Mouse (Mus musculus): ENCODE data around the gene Mid1.

Gene Mid1

DNA sequence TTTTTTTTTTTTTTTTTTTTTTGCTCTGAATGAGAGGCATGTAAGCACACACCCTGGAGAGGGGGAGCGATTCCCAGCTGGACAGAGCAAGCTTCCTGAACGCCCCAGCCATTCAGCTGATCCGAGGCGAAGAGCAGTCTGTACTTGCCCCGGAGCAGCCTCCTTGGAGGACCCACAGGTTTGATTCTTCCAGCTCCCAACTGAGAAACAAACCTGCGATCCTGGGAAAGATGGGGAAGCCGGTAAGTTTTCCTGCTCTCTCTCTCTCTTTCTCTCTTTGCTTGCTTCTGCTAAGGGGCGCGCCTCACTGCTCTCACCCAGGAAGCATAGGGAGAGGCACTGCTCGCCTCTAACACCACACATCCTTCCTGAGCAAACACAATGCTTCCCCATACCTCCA, at the start of gene Mid1:
Gene Mid1 (plus strand): TSS at position 69 of the 400 bp plus-strand sequence.
- no peak for DNase-seq (ENCODE audit: low spot score)

DNA sequence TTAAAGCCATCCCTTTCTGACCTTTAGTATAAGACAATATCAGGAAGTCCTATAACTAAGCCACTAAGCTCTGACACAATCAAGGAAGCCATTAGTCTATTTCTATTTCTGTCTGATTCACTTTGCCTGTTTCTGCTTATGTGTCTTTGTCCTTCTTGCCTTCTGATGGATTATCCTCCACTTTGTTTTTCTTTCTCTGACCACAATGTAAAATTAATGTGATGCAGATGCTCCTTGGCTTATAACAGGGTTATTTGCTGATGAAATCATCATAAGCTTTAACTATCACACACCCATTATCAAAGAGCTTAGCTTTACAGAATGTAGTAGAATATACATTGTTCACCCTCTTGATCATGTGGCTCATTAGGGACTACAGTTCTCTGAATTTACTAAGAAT, 11.9 kb upstream of the Mid1 start:
- DNase-seq (ENCODE audit: low spot score): no peak

DNA sequence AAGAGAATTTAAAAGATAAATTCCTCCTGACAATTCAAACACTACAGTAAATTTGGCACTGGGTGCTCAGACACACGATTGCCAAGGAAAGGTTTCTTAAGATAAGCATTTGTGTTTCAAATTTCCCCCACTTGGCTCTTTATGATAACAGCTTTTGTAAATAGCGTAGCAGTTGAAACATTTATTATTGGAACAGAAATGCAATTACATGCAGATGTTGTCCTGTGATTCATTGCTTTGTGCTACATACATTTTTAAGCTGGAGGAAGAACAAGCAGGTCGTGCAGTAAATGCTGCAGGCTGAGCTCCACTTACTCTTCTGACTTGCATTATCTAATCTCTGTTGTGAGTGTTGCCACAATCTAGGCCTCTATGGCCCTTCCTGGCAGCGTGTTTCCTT, 8.7 kb upstream of the Mid1 start:
- DNase-seq (ENCODE audit: low spot score): no peak

DNA sequence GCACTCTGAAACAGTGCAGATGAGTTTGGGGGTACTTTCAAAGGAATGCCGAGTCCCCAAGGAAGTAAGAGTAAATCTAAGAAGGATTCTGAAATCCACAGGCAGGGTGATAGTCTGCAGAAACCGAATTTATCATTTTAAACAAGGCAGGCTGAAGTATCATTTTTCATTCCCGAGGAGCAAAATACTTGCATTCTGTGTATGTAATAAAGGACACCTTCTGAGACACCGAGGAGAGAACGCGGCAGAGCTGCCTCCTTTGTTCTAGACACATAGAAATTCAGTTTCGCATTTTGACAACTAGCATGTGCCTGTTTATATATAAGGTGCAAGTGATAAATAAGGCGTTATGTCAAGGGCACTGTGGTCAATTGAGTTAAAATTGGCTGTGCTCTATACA, 732 bp downstream of the Mid1 start:
- no peak for DNase-seq (ENCODE audit: low spot score)

DNA sequence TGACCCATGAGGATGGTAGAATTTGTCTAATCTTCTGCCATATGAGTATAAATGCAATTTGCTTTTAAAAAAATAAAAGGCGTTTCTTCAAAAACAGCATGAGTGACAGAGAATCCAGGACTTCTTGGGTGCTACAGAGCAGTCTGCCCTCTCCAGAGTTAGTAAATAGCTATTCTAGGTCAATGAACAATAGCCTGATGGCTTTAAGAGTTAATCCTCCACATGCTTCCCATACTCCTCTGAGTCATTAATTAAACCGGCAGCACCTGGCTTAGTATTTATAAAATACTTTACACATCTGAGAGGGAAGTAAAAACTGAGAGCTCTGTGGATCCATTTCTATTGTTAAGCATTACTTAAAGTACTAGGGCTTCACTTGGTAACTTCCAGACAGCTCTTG, 6.2 kb downstream of the Mid1 start:
- no peak for DNase-seq (ENCODE audit: low spot score)

DNA sequence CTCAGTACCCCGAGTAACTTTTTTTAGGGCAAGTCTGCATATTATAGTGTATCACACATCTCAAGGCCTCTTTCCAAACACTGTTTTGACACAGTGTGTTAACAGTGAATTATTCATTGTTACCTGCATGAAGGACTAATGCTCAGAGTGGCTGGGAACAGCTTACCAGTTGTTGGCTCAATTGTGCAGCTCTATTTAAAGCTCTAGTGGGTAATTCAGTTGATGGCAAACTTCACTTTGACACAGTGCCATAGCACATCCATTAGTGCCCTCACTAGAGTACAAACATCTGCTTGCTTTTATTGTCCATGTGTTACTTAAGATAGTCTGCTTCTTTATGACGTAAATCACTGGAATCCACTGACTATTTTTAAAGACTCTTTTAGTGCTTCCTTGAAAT, 6.7 kb downstream of the Mid1 start:
- no peak for DNase-seq (ENCODE audit: low spot score)

DNA sequence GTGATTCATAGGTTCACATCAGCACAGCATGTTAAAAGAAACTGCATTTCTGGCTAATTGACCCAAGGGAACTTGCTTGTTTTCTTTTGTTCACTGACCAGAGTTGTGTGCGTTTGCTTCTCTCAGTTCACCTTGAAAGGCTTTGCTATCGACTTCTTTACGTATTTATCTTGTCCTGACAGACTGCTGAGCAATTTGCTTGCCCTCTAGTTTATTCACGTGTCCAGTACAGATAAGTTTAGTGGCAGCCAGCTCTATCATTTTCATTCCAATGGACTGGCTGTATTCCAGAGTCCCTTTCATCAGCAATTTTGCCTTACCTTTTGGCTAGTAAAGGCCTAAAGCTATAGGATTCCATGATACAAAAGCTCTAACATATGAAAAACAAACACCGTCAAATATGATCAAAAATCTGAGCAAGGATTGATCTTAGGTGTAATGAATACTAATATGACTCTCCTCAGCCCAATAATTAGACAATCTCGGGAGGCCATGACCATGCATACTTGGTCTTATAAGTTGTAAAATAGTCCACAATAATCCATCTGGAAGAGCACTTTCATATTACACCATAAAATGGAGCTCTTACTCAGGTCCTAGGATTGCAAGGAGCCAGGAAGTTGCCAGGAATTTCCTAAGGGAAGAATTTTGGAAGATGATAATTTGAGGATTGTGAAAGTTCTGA, 7.4 kb downstream of the Mid1 start:
- no peak for DNase-seq (ENCODE audit: low spot score)

DNA sequence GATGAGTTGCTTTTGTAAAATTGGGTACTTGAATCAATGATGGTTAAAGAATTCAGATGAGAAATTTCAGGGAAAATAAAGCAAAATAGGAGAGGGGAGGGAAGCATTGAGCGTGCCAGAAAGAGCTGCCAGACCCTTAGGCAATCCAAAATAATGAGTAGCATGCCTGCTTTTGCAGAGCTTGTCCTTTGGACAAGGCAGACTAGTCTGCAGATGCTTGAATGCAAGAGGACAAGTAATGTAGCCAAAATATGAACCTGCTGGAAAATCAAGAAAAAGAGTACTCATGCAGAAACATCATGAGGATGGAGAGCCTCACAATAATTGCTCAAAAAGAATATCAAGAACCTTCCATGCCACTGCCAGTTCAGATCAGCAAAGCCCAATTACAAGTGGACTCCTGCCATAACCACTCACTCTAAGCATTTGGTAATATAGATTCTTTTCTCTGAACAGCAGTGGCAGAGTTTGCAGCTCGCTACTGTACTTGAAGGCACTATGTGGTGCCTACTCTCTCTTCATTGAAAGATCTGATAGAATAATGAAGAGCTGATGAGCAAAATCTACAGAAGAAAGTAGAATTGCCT, 19.1 kb downstream of the Mid1 start:
- DNase-seq (ENCODE audit: low spot score): no peak

DNA sequence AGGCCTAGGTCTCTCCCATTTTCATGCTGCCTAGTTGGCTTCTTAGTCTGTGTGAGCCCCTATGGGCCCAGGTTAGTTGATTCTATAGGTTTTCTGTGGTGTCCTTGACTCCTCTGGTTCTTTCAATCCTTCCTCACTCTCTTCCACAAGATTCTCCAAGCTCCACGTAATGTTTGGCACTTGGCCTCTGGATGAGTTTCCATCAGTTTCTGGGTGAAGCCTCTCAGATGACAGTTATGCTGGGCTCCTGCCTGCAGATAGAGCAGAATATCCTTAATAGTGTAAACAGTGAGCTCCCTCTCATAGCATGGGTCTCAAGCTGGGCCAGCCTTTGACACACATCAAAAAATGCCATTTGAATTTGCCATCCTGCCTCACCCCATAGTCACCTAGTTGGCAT, 38.5 kb downstream of the Mid1 start:
- no peak for DNase-seq (ENCODE audit: low spot score)

DNA sequence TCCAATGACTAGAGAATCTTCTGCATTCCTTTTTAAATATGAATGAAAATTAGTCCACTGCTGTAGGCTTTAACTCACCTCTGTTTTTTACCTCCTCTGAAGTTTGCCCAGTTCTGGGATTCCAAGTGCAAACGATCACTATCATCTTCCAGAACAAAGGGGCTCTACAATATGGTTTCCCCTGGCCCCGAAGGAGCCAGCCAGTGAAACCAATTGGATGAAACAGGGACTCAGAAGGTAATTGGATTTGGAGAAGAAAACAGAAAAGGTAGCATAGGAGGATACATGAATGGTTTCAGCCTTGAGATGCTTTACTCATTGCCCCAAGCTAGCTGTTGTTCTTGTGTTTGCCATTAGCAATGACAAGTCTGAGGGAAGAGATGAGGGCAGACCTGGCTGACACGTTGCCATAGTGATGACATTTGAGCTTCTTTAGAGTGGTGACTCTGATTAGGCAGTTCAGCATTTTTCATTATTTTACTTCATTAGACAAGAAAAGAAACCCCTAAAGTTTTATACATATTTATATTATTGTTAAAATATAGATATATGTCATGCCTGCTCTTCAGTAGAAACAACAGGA, 50.5 kb downstream of the Mid1 start:
- no peak for DNase-seq (ENCODE audit: low spot score)

DNA sequence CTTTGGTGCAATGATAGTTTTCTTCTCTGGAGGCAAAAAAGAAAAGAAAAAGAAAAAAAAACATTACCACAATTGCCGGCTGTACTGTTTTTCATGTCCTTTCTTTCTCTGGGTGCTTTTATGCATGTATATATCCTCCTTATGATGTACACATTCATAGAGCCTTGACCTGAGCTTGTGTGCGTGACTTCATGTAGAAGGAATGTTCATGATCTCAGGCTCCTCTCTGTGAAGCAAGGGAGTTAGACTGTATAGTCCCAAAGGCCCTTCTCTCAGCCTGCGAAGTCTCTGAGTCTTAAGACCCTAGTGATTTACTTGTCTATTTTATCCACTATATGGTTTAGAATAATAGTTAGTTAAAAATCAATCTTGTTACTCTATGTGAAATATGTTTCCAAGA, 73.0 kb downstream of the Mid1 start:
- no peak for DNase-seq (ENCODE audit: low spot score)

DNA sequence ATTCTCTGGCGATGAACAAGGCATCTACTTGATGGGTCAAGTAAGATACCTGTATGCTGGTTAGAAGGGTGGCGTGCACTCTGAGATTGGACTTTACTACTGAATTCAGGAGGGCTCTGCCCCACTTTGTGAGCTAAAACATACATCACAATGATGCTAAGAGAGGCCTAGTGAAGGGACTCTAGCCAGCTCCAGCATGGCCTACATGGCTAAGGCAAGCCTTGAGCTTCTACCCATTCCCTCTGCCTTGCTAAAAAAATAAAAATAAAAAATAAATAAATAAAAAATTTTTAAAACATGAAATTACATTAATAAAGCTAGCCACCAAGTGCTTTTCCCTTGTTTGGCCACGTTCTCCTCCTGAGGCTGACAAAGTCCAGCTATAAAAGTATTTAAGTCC, 94.5 kb downstream of the Mid1 start, which contains the start of gene 4933400A11Rik:
Gene 4933400A11Rik (minus strand): TSS at position 101 of the 400 bp plus-strand sequence.
- DNase-seq (ENCODE audit: low spot score): no peak

DNA sequence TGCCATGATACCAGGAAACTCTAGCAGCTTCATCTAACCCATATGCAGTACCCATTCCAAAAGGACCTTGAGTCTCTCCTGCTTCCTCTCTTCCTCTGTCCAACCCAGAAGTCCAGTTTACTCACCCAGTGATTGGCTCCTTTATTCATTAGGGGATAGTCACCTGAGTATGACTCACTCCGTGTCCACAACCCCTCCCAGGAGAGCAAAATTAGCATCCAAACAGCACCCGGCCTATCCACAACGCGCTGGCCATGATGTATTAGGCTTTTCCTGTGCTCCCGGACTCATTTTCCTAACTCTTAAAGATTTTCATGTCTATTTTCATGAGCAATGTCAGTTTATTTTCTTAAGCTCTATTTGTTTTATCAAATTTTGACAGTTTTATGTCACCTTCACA, 104.7 kb downstream of the Mid1 start:
- no peak for DNase-seq (ENCODE audit: low spot score)

DNA sequence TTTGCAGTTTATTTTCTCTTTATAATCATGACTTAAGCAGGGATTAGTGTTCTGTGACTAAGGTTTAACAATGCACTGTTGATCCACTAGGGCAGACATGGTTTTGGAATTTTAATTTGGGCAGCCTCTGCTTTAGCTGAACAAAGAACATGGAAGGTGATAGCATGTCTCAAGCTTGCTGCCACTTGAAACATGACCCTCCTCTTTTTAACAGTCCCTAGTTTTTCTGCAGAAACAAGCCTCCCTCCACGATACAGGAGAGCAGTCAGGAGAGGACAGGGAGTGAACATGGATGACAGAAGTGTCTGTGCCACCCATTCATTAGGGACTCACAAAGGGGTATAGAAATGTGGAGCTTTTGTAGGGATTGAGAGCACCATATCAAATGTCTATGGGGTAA, 107.9 kb downstream of the Mid1 start:
- no peak for DNase-seq (ENCODE audit: low spot score)

DNA sequence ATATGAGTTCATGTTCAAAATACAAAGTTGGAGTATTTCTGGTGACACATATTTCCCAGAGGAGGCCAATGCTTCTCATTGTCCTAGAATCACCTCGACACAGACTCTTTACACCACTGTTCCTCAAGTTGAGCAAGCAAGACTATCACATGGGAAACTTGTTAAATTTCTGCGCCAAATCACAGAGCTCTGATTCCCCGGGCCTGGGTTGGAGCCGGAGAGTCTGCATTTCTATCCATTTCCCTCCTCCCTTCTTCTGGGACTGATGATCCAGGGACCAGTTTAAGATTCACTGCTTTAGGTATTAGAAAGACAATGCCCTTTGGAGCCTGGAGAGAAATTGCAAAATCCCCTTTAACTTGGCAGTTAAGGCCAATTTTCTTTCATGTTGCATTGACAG, 109.4 kb downstream of the Mid1 start:
- DNase-seq (ENCODE audit: low spot score): no peak

DNA sequence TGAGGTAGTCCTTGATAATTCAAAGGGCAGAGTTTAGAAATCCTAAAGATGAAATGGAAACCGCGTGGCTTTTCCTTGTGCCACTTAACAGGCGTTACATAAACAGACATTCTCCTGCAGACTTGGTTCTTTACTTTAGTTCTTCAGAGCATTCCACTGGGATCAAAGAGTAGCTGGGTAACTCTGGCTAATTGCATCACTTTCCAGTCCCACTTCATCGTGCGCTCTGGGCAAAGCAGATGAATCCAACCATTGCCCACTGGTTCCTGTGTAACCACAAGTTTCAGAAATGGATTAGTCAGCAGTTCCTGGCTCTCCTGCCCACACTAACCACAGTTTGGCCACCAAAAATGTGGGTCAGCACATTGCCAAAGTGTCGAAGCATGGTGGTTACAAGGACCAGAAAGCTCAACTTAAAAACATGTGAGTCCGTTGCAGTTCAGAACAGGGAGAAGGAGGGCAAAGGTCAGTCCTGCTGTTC, 109.9 kb downstream of the Mid1 start:
- no peak for DNase-seq (ENCODE audit: low spot score)

DNA sequence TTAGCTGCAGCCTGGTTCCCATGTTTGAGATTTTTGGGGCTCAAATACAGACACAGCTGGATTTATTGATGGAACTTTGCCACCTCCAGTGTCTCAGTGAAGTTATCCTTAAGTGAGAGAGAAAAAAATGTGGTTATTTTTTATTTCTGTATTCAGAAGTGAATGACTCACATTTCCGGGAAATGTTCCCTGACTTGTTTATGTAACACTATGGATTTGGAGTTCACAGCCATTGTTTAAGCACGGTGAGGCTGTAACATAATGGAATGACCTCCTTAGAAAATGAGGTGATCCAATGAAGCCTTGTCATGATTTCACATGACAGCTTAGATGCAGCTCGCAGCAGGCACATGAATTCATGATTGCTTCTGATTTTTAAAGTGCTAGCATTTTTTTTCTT, 112.1 kb downstream of the Mid1 start:
- DNase-seq (ENCODE audit: low spot score): no peak

DNA sequence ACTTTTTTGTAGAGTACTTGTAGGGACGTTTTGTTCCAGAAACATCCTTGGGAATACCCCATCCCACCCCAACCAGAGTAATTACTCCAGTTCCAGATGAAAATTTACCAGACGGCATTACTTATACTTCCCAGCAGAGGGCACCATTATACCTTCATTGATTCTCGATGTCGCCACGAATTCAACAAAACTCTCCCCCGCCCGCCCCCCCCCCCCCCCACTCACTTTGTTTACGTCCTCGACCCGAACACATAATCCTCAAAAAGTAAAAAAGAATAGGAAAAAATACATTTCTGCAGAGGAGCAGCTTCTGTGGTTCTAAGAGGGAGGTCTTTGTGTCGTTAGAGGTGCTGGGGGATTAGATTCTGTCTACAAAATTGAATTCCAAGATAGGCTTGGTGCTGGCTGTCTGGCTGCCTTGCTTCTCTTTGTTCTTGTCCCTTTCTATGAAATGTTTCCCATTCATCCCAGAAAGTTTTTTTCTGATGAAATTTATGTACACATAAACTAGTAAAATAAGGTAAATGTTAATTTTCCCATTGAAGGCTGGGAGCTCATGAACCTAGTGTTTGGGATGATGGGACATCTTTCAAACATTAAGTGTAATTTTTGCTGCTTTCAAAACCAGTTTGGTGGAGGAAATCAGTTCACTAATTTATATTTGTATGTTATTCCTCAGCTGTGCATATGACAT, 114.1 kb downstream of the Mid1 start:
- DNase-seq (ENCODE audit: low spot score): no peak

DNA sequence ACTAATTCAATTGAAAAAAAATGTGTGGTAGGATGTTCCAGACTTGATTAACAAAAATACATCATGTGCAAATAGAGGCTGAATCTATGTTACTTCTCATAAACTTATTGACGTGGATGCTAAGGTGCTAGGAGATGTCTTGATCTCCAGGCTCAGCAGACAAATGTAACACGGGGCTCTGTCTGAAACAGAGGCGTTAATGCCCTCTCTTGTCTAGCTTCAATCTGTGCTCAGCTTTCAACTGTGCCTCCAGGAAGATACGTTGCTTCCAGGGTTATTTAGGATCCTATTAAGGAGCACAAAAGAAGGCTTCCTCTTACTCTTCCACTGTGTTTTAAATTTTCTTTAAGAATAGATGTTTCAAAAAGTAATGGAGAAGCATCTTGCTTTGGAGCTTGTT, 115.2 kb downstream of the Mid1 start:
- DNase-seq (ENCODE audit: low spot score): no peak

DNA sequence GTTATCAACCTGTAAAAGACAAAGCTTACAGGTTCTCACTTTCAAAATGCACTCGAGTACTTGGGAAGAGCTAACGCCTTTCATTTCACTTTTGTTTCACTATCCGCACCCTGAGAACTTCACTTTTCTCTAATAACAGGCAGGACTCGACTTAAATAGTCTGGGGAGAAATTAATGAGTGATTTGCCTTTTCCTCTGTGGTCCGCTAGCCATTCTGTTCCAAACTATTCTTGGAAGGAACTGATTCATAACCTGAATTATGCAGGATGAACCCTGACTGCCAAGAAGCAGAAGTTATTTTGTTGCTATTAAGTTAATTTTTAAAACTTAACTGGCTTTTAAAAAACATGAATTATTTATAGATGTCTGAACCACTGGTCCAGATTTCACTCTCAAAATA, 120.8 kb downstream of the Mid1 start:
- no peak for DNase-seq (ENCODE audit: low spot score)

DNA sequence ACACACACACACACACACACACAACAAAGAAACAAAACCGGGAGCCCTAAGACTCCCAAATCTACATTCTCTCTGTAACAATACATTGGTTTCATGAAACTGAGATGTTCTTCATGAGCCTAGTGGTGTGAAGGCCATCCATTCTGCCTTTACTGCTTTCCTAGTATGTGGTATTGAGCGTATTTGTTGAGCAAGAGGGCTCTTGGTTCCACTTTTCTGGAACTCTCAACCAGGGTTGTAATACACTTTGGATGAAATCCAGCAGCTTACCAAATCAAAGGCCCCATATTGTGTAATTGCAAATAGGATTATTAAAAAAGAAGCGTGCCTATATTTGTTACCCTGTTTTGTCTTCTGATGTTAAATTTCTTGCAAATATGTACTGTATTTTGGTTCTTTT, 122.7 kb downstream of the Mid1 start:
- no peak for DNase-seq (ENCODE audit: low spot score)

DNA sequence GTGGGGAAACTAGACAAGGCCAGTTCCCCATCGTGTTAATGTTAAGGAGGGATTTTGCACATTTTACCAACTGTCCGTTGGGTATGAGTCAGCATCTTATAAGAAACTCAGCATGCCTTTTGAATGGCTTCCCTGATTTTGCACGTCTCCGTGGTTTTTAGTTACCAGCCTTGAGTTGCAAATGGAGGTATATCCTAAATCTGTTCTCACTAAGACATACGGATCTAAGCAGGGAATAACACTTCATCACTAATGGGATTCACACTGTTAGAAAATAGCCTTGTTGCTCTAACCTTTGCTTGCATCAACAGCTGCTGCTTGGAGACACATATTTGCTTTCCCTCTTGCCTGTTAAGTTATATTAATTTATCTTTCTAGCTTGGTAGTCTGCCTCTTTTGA, 126.3 kb downstream of the Mid1 start:
- no peak for DNase-seq (ENCODE audit: low spot score)

DNA sequence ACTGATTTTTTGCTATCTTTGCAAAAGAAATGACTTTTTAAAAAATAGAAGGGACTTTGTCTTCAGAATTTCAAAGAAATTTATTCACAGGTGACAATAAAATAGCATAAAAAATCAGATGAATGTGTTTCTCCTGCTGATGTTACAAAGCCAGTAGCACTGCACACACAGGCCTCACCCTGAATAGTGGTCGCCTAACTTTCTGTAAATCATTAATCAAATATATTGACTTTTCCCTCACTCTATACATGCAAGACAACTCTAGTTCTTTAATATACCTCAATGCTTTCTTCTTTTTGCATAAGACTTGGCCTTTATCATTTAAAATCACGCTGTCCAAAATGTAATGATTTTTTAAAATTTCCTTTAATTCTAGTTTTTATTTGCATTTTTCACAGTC, 126.8 kb downstream of the Mid1 start:
- no peak for DNase-seq (ENCODE audit: low spot score)
